9 mouse cellular contexts compared by ENCODE assay signal in genomic region chr15:56810151-56810550, GRCm38 (mm10).
A peak's percentile ranks its signal among the peaks of the same experiment; 100 is the strongest.
DNase-seq lines count a peak whose midpoint lies in the region; ATAC-seq and TF ChIP-seq lines count a peak whose summit lies in the region.
"Had no signal": no experiment of that assay in that cellular context is flagged by ENCODE, and none has a peak within 500 bp of the region (broad histone marks: within the 10 kb centered on the region; RNA-seq: fewer than 3 reads in every experiment).

No protein-coding gene starts in this region.

- peaks cover 0 to 2% of the 10 kb centered on the region in 2 experiments; a peak in 1 of 4 replicates for H3K4me1 ChIP-seq in heart, embryonic 14.5 days (ENCODE audit: control insufficient read depth in 2 of 2, insufficient read depth in 2 of 2, low read length in 2 of 2)
- no peaks in the 10 kb centered on the region for H3K4me1 ChIP-seq in hindbrain, embryonic 13.5 days (replicated peaks)
- H3K4me1 ChIP-seq in midbrain, embryonic 15.5 days, result no peaks in the 10 kb centered on the region
- H3K4me1 ChIP-seq in thymus, adult 2 months (replicated peaks; ENCODE audit: control insufficient read depth, insufficient read depth, low read length), result no peaks in the 10 kb centered on the region

- H3K36me3 ChIP-seq in heart, embryonic 14.5 days (ENCODE audit: control insufficient read depth, insufficient read depth, low read length), result no peaks in the 10 kb centered on the region
- no peaks in the 10 kb centered on the region for H3K36me3 ChIP-seq in hindbrain, embryonic 13.5 days
- no peaks in the 10 kb centered on the region for H3K36me3 ChIP-seq in midbrain, embryonic 15.5 days (replicated peaks)
- no peaks in the 10 kb centered on the region for H3K36me3 ChIP-seq in thymus, adult 2 months (ENCODE audit: control insufficient read depth, insufficient read depth, low read length)
- H3K36me3 ChIP-seq: G1E had no signal

- no peaks in the 10 kb centered on the region for H3K27me3 ChIP-seq in heart, embryonic 14.5 days (ENCODE audit: control insufficient read depth, insufficient read depth, low read length)
- H3K27me3 ChIP-seq in hindbrain, embryonic 13.5 days, result no peaks in the 10 kb centered on the region
- no peaks in the 10 kb centered on the region for H3K27me3 ChIP-seq in midbrain, embryonic 15.5 days (replicated peaks)
- no peaks in the 10 kb centered on the region for H3K27me3 ChIP-seq in thymus, adult 2 months (ENCODE audit: control insufficient read depth, insufficient read depth, low read length)

- no peak for TF ChIP-seq POLR2A in thymus, adult 2 months (IDR thresholded peaks at IDR 0.05; ENCODE audit: control insufficient read depth, extremely low read depth, insufficient read depth, low read length, poor library complexity)

- no peak overlapping the region for H3K27ac ChIP-seq in heart, embryonic 14.5 days (replicated peaks in 1 of 2; ENCODE audit: control insufficient read depth in 1 of 2, insufficient read depth in 1 of 2, low read depth in 2 of 2, low read length in 2 of 2)
- H3K27ac ChIP-seq in hindbrain, embryonic 13.5 days, result no peak overlapping the region
- H3K27ac ChIP-seq in midbrain, embryonic 15.5 days, result no peak overlapping the region
- H3K27ac ChIP-seq in thymus, adult 2 months (ENCODE audit: control insufficient read depth, insufficient read depth, low read length), result no peak overlapping the region

- H3K9me3 ChIP-seq in heart, embryonic 14.5 days (ENCODE audit: control insufficient read depth, low read length), result no peaks in the 10 kb centered on the region
- no peaks in the 10 kb centered on the region for H3K9me3 ChIP-seq in hindbrain, embryonic 13.5 days
- H3K9me3 ChIP-seq in midbrain, embryonic 15.5 days, result no peaks in the 10 kb centered on the region
- H3K9me3 ChIP-seq: G1E had no signal

- intact Hi-C loops in heart, postnatal 10 days (cut with DNase I), result no loop called here
- intact Hi-C loops in gastrocnemius, postnatal 14 days (cut with DNase I; ENCODE audit: low total_unique reads), result no loop called here

- H3K4me3 ChIP-seq in heart, embryonic 14.5 days (ENCODE audit: control insufficient read depth in 1 of 2, insufficient read depth in 1 of 2, low read depth in 1 of 2, low read length in 2 of 2), result no peak overlapping the region; a peak in 1 of 4 replicates
- H3K4me3 ChIP-seq in hindbrain, embryonic 13.5 days, result peak overlapping the region; percentile 11; the same call in 1 of the 2 replicates
- H3K4me3 ChIP-seq in midbrain, embryonic 15.5 days, result peak overlapping the region; percentile 20
- H3K4me3 ChIP-seq in thymus, adult 2 months (ENCODE audit: control insufficient read depth, insufficient read depth, low read length), result no peak overlapping the region

- no peak for TF ChIP-seq CTCF in thymus, adult 2 months (IDR thresholded peaks at IDR 0.05; ENCODE audit: borderline replicate concordance, control insufficient read depth, extremely low read depth, insufficient read depth, low read length, poor library complexity)

- no peak overlapping the region for H3K9ac ChIP-seq in heart, embryonic 14.5 days (ENCODE audit: low read length)
- no peak overlapping the region for H3K9ac ChIP-seq in hindbrain, embryonic 13.5 days
- no peak overlapping the region for H3K9ac ChIP-seq in midbrain, embryonic 15.5 days

- no peak for DNase-seq in heart, postnatal 10 days
- DNase-seq in c-Kit-positive CD71-positive TER-119-negative erythroid progenitor cells, embryonic 14.5 days (ENCODE audit: low read depth), result peak; percentile 6
- DNase-seq in thymus, adult 2 months, result no peak
- DNase-seq in cerebellum, adult 11-12 months, result no peak
- DNase-seq in gastrocnemius, postnatal 14 days, result no peak

- peak overlapping the region; percentile 36 for H3K4me2 ChIP-seq in heart, embryonic 14.5 days (ENCODE audit: low read length)
- H3K4me2 ChIP-seq in hindbrain, embryonic 13.5 days, result peak overlapping the region; percentile 41
- H3K4me2 ChIP-seq in midbrain, embryonic 15.5 days, result peak overlapping the region; percentile 36

- no peak for ATAC-seq in heart, embryonic 14.5 days (ENCODE audit: insufficient number of reproducible peaks, insufficient read depth, low FRiP score, low read depth)
- ATAC-seq in hindbrain, embryonic 13.5 days (ENCODE audit: low FRiP score), result no peak
- no peak for ATAC-seq in midbrain, embryonic 15.5 days (replicated peaks)

- WGBS in heart, embryonic 14.5 days, result 45% methylated on average over 13 of the region's 13 CpGs
- WGBS in hindbrain, embryonic 13.5 days, result 39% methylated on average over 13 of the region's 13 CpGs
- WGBS in midbrain, embryonic 15.5 days, result 42% methylated on average over 13 of the region's 13 CpGs
- 42% methylated on average over 13 of the region's 13 CpGs for WGBS in thymus, adult 2 months

Comparison
In these comparisons a context has a peak if more than half of its experiments do, and no peak if none do; other contexts are left out.
1. H3K4me3 ChIP-seq: peak in hindbrain, embryonic 13.5 days (single experiment) and midbrain, embryonic 15.5 days (single experiment); none in heart, embryonic 14.5 days (0 of 2) and thymus, adult 2 months (single experiment).
2. Peak in every context shown above with its lines, with median percentiles within 50 percentile points of each other: H3K4me2 ChIP-seq.